Mouse (Mus musculus) embryo, embryonic 10.5 days (tissue): ENCODE measurements around the gene Acaca.
"Not testable (repeated sequence)": the region's sequence is repeated elsewhere in the genome, so short reads cannot be mapped to it uniquely, and the experiment has no call there.

Experiments used
- DNase-seq: peaks from one replicate; pipeline ENCODE4 v3.0.0-alpha.2; 2015; ENCODE audit warnings: low spot score

Acaca gene

DNA sequence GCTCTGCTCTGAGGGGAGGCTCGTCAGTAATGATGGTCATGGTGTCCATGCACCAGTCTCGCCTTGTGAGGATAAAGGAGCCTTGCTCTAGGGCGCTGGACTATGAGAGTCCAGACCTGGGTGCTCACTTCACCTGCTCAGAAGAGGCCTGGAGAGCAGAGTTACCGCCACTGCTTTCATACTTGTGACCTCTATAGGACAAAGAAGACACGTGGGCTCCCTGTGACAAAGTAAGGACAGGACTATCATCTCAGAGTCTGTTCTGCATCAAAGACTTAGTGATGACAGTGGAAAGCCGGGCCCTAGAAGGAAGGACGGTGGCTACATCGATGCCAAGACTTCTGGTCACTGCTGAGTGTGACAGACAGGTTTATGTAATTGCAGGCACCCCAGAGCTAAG is 261.7 kb downstream of the Acaca start:
- no peak for DNase-seq

DNA sequence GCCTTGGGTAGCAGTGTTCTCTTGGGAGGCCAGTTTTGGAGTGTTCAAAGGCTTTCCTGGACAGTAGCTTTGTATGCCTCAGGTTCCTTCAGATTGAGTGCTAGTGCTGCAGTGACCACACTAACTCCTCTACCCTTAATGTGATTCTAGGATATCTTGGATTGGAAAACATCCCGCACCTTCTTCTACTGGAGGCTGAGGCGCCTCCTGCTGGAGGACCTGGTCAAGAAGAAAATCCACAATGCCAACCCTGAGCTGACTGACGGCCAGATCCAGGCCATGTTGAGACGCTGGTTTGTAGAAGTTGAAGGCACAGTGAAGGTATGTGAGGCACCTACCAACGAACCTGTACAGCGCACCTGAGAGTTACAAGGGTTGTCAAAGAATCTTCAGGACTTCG is 262.6 kb downstream of the Acaca start:
- not testable (repeated sequence) for DNase-seq

DNA sequence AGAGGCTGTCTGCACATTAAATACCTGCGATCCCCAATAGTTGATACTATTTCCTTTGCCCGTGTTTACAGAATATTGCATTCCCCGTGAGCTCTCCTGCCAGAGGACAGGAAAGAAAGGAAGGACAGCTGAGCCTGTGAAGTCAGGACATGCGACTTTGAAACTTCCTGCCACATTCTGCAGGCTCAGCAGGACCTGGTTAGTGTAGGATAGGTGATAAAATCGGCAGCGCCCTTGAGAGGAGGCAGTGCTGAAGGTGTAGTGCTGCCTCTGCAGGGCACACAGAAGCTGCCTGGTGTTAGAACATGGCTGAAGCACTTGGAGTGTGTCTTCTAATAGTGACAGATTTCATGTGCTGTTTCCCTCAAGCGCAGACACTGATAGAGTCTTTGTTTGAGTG is 264.1 kb downstream of the Acaca start:
- DNase-seq = no peak

DNA sequence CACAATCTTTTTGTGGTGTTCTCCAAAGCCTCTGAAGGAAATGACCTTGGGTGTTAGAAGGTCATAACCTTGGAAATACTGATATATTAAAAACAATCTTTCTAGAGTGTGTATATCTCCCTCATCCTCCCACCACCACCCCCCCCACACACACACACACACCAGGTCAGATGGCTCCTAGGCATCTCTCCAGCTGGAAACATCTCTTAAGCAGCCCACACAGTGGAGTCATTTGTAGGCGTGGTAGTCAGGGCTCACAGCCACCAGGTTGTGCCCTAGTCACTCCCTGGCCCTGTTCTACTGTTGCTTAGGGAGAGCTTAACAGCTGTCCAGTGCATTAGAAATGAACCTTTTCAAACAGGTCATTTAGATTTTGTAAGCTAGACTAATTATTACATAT is 265.5 kb downstream of the Acaca start:
- no peak for DNase-seq

DNA sequence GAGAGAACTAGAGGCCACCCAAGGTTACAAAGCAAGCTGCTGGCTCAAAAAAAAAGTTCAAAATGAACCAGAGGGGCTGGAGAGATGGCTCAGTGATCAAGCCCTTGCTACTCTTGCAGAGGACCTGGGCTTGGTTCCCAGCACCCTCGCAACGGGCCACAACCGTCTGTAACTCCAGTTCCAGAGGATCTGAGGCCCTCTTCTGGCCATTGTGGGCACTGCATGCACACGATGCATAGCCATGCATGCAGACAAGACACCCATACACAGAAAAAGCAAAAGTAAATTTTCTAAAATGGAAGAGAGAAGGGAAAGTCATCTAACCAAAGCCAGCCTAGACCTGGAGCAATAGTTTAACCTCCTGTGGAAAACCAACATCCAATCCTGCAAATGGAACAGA is 277.3 kb downstream of the Acaca start:
- DNase-seq = no peak

DNA sequence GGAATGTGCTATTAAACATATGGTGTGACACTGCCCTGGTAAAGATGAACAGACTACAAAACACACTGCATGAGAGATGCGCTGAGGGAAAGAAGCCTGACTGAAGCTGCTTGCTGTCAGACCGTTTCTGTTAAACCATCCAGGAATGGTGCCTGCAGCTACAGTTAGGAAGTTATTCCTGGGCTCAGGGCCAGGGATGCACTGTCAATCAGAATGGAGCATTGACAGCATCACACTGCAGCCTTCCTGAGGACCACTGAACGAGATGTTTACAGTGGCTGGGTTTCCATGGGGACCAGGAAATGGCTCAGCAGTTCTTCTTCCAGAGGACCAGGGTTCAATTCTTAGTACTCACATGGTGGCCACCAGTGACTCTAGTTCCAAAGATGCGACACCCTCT is 280.9 kb downstream of the Acaca start:
- no peak for DNase-seq

DNA sequence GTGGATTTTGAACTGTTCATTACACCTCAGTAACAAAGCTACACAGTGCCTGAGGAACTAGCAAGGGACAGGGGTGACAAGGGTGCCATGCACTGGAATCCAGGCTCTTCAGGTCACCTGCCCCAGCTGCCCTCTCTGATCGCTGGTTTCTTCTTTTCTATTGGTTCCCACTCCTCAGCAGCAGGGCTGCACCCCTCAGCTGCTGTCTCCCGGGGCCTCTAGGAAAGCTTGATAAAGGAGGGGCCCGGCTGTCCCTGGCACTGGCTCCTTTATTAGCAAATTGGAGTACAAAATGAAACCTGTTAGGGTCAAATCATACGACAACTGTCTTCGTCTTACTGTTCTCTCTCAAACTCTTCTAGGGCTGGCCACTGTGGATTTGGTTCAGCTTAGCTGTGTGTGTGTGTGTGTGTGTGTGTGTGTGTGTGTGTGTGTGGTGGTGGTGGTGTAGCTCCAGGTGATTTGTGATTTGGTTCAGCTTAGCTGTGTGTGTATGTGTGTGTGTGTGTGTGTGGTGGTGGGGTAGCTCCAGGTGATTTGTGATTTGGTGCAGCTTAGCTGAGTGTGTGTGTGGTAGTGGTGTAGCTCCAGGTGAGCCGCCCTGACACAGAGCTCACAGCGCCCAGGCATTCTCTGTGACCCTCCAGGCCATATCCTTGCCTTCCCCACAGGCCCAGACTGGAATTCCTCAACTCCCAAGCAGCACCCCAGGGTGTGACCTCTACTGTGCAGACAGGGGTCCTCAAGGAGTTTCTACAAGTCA is 281.6 kb downstream of the Acaca start:
- DNase-seq = no peak

DNA sequence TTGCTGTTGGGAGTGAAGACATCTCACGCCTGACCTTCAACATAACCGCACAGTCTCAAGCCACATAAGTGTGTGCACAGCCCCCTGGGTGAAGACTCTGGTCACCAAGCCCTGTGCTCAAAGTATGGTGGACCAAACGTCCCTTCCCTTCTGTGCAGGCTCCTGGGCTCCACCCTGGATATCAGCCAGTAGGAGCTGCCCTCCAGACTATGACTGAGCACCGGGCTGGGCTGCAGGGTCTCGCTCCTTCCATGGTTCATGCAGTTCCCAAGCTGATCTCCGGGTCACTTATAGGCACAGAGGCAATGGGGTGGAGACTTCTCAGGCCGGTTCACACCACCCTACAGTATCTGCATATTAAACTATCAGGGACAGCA is 282.2 kb downstream of the Acaca start:
- DNase-seq = no peak

DNA sequence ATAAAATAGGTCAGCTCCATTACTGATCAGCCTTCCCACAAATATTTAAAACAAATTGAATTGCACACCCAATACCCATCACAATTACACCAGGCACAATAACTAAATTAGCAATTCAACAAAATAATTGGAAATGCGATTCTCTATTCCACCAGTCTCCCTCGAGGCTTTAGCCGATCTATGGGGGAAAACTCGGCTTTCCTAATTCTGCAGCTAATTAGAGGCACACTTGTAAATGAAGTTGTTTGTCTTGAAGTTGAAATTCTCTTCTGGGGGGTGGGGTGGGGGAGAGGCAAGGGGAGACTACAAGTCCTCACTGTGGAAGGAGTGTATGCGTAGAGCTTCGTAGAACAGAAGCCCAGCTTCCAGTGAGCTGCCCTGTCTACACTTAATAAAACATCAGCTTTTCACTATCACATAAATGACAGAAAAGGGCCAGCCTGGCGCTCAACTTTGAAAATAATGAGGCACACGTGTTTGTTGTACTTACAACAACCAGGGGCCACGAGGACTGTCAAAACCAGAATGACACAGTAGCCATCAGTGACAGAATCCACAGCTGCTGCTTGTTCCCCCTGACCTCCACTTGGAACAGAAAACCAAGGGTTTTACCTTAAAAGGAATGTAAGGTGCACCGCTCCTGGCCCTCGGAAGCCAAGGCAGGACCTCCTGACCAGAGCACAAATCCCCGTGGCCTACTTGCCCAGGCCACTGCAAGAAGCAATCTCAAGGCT is 282.9 kb downstream of the Acaca start:
- peak; percentile 51 for DNase-seq

DNA sequence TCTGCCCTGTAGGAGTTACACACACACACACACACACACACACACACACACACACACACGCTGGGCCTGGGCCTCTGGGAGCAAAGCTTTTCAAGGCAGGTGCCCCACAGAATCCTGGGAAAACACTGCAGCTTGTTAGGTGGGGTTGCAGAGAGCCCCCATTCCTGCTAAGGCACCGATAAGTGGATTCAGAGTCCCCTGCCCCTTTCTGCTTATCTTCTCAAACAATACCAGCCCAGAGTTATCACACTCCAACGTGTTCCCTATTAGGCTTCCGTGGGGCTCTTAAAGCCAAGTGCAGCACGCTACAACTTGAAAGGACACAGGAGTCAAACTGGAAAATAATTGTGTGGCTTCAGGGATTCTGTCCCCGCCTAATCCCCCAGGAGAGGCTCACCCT is 283.6 kb downstream of the Acaca start:
- DNase-seq = no peak

DNA sequence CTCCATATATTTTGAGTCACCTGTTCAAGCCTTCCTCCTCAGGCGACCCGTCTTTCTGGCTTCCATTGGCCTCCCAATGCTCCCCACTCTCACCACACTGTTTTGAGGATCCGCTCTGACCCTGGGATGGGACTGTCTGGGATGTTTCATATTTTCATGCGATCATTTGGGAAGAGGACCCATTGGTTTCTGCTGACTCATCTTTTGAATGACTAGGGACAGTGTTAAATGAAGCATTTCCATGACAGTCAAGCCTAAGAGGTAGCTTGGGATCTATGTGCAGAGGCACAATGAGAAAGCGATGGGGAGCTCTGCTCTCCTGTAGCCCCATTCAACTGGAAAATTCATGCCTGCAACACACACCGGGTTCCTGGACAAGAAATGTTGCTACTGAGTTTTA is 291.3 kb downstream of the Acaca start:
- no peak for DNase-seq

DNA sequence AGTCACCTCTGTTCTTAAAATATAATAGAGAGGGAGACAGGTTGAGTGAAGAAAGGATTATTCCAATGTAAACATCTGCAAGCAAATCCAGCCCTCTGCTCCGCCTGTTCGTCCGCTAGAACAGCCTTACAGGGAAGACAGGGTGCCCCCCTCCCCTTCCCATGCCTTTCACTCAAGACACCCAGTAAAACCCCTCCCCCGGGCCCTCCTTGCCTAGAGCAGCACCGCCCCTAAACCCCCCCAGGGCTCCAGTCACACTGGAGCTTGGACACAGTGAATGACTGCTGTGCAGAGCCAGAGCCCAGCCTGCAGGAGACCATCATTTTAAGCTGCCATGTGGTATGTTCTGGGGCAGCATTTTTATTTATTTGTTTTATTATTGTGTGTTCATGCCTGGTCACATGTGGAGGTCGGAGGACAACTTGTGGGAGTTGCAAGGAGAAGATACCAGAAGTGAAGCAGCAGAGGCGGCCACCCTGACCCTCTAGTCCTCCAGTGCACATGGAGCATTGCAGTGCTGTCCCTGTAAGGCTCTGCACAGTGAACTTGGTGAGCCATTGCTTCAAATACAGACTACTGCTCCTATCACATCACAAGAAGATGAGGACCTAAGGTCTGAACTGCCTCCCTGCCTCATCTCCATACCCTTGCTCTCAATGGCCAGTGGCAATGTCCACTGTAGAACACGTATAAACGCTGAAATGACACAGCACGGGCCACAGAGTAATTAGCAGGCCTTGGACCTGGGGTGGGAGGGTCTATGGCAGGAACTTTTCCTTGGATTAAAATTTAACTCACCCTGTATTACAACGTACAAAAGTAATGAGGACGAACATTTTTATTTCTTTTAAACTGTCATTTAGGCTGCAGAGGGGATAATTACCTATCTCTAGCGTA is 296.5 kb downstream of the Acaca start:
- DNase-seq = peak; percentile 27

DNA sequence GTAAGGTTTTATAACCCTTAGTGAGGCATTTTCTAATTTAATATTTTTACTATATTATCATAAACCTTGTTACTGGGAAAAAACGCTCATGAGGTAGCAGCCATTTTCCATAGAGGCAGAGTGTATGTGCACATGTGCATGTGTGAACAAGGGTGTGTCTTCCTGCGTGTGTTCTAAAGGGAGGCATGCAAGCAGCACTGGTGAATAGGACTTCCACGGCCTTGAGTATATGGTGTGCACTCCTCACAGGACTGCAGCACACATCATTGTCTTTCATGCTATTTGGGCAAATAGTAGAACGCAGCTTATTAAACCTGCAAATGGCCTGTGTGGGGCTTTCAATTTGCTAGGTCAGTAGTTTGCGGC is 297.1 kb downstream of the Acaca start:
- no peak for DNase-seq

DNA sequence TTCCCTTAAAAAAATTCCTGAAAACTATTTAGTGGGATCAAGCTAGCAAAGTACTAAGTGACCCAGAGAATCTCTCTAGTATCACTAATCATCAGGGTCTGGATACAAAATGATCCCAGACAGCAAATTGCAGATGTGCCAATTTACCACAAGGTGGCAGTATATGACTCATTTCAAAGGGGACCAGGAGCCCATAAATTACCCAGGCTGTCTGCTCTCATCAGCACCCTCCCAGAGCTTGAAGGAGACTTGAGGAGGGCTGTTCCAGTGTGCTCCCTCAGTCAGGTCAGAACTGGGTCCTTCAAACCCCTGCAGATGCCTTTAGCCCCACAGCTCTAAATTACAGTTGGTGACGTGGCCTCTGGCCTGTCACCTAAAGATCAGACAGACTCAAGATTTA is 300.1 kb downstream of the Acaca start:
- peak; percentile 90 for DNase-seq

DNA sequence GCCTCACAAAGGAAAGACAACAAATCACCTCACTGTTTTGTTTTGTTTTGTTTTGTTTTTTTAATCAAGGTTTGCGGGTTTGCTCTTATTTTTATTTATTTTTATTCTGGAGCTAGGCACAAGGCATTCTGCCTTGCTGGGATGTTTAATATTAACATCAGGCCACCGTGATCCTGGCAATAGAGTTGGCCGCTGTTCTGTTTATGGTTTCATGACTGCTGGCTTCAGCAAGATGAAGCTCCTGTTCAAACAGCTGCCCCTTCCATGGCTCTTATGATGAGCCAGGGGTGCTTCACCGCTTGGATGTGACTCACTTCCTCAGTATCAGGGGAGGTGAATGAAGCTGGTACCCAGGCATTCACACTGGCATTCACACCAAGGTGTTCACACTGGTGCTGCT is 300.9 kb downstream of the Acaca start:
- DNase-seq = no peak

DNA sequence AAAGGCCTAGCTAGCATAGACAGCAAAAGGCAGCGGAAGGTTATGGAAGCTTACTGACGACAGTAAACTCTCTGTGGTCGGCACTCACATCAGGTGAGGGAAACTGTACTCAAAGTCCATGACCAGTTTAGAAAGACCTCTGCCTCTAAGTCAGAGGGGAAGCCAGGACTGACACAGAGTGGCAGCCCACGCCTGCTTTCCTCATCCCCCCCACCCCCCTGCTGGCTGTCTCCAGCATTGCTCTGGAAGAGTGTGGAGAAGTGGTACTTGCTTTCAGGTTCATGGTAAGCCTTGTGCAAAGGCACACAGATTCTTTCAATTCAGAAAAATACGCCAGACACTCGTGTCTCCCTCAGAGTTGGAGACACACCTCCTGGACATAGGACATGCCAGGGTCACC is 305.4 kb downstream of the Acaca start:
- no peak for DNase-seq

DNA sequence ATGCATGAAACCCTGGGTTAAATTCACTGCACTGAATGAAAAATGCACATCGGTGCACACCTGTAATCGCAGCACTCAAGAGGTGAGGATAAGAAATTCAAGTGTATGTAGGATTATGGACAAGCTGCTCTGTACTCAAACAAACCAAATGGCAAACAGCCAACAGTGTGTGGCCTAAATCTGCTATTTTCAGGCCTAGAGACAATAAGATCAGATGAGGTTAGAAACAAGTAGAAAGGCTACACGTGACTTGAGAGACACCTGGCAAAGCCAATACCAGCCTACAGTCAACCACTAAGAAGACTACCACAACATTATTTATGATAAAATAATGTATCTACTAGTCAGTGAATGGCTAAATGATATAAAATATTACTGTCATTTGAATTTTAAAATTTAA is 310.9 kb downstream of the Acaca start:
- DNase-seq = no peak

DNA sequence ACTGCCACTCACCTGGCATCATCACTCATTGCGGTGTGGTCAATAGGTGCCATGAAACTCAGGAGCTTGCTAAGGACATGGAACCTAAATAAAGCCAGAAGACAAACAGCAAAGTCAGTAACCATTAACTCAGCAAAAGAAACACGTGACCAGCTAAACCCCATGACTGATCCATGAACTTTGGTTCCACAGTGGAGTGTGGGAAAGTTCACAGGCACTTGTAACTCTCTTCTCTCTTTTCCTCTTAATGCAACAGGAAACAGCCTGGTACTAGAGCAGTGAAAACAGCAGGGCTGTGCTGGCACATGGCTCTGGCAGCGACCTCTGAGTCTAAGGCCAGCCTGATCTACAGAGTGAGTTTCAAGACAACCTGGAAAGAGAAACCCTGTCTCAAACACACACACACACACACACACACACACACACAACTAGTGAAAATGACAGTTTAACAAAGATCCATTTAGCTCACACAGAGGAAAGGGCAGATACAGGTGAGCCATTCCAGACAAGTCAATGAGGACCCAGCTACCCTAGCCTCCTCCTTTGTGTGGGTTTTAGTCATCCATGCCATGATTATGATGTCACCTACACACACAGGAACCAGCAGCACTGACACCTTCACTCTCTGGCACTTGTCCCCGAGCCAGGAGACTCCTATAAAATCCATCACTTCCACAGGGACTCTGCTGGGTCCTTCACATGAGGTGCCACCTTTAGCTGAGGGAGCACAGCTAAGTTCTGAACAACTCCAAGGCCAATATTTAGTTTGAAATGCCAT is 313.3 kb downstream of the Acaca start:
- DNase-seq = no peak
